Mouse (Mus musculus) gastrocnemius, postnatal 4 days (tissue): ENCODE measurements around the gene Cd9. TPM values are rescaled to one million over a fixed set of nuclear protein-coding genes. Genes with fewer than 3 reads are reported as not detected.

Experiments
- DNase-seq, 2 experiments: peaks; one replicate each; pipeline ENCODE4 v3.0.0; 2021 to 2022; ENCODE audit warnings: low spot score in 2 of 2, mixed read lengths in 2 of 2
- total RNA-seq, 2 experiments: library from RNA; stranded (reverse); gene quantifications; 2 replicates each; pipeline ENCODE4 v1.2.3; 2021

Gene Cd9
- total RNA-seq, 2 experiments from 2014 or later, result 99.0 to 103 TPM

DNA sequence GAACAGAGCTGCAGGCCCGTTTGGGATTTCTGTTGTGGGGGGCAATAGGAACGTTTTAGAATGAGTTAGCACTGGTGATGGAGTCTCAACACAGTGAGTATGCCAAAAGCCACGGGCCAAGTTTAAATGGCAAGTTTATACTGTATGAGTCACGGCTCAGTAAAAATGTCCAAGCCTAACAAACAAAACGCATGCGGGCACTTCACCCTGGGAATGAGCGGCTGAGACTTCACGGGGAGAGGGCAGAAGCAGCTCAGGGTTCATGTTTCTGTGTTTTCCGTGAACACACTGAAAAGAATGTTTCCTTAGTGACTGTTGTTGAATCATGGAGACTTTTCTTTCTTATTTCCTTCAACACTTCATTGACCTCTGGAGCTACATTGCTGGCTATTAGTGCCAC, 81.3 kb downstream of the Cd9 start:
- DNase-seq, result no peak

DNA sequence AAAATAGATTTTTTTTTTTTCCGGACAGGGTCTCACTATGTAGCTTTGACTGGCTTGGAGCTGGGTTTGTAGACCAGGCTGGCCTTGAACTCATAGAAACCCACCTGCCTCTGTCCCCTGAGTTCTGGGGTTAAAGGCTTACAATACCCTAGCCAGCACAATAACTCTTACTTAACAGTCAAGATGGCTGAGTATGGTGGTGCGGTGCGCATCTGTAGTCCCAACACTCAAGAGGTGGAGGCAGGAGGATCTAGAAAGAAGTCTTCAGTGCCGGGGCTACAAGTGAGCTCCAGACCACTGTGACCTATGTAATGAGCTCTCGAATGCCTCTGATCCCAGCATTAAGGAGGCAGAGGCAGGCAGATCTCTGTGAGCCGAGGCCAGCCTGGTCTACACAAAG, 82.9 kb downstream of the Cd9 start:
- DNase-seq, result no peak

DNA sequence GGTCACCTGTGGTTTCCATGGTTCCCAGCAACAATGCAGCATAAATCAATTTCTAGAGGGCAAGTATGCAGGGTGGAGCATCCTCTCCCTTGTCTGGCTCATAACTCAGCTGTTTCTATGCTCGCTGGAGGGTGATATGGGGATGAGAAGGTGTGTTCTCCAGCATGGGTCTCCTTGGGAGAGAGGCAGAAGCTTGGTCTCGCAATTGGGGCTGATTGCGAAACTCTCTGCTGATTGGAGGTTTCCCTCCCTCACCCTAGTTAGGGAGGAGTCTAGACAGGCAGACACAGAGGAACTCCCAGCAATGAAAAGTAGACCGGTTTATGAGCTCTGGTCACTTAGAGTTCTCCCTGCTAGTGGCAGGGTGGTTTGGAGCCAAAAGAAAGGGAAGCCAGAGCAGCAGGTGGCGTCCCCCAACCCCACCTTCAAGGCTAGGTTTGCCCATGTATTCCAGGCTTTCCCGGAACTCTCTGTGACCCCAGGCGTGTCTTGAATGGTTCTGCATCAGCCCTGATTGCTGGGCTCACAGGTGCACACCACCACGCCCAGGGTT, 83.5 kb downstream of the Cd9 start:
- DNase-seq, result no peak

DNA sequence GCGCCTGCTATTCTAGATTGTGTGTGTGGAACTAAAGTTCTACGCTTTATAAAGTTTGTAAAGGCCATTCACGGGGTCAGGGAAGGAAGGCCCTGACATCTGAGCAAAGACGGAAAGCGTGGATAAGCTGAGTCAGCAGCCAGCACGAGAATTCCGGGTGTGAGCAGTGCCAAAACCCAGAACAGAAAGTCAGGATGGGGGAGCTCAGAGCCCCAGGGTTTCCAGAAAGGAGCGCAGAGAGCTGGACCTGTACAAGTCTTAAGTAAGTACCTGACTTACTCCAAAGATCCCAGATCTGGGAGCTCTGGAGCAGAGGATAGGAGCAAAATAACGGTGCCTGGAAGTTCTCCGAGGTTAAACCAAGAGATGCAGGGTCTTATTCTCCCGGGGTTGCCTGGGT, 84.0 kb downstream of the Cd9 start:
- no peak for DNase-seq

Other genes with a start within 250 kb of the Cd9 start
- not detected for gene Tuba3a, start 208.7 kb downstream of the Cd9 start, total RNA-seq
- gene Ltbr, start 180.9 kb downstream of the Cd9 start, total RNA-seq, result 10 to 100 TPM; 43.8 to 48.0 TPM
- gene Scnn1a, start 174.1 kb downstream of the Cd9 start, total RNA-seq, result under 1 TPM; 0.39 to 0.86 TPM
- 10 to 100 TPM; 59.8 to 60.1 TPM for gene Tnfrsf1a, start 145.4 kb downstream of the Cd9 start, total RNA-seq
- gene Plekhg6, start 114.0 kb downstream of the Cd9 start, total RNA-seq, result under 1 TPM; 0.07 to 0.08 TPM
- 10 to 100 TPM; 26.3 to 26.7 TPM for gene Vwf, start 52.0 kb upstream of the Cd9 start, total RNA-seq
- under 1 TPM; 0.13 to 0.20 TPM for gene Ano2, start 195.6 kb upstream of the Cd9 start, total RNA-seq